Mouse (Mus musculus) monocyte, adult 2 months (primary cell): ENCODE data around the gene Cct6b.
"Not testable (repeated sequence)": the region's sequence is repeated elsewhere in the genome, so short reads cannot be mapped to it uniquely, and the experiment has no call there.

Experiments
- DNase-seq, 2 experiments: peaks; one replicate each; pipeline ENCODE4 v3.0.0; 2022; ENCODE audit warnings: low spot score in 2 of 2, low read depth in 1 of 2

Cct6b gene

GRCm38 (mm10) chr11:82705082-82705481 is 59.0 kb downstream of the Cct6b start:
- no peak for DNase-seq

GRCm38 (mm10) chr11:82699865-82700410 is 64.2 kb downstream of the Cct6b start:
- no peak for DNase-seq

- DNase-seq = no peak
Measured at GRCm38 (mm10) chr11:82695930-82696329, 68.2 kb downstream of the Cct6b start.

- not testable (repeated sequence) for DNase-seq
Measured at GRCm38 (mm10) chr11:82694947-82695346, 69.2 kb downstream of the Cct6b start.

GRCm38 (mm10) chr11:82692668-82693067 is 71.5 kb downstream of the Cct6b start:
- DNase-seq = no peak

- no peak for DNase-seq
Measured at GRCm38 (mm10) chr11:82690476-82690875, 73.6 kb downstream of the Cct6b start.

- DNase-seq = no peak
Measured at GRCm38 (mm10) chr11:82687668-82688067, 76.5 kb downstream of the Cct6b start.

GRCm38 (mm10) chr11:82684676-82685075 is 79.4 kb downstream of the Cct6b start:
- DNase-seq = no peak

GRCm38 (mm10) chr11:82683765-82684505 is 80.2 kb downstream of the Cct6b start:
- DNase-seq = no peak

- no peak for DNase-seq
Measured at GRCm38 (mm10) chr11:82678561-82678960, 85.6 kb downstream of the Cct6b start.
